Mouse (Mus musculus) bone marrow macrophage, adult 2 months (primary cell): ENCODE results near the gene Helz. TPM values are rescaled to one million over a fixed set of nuclear protein-coding genes. Genes with fewer than 3 reads are reported as not detected.
A peak's percentile ranks its signal among the peaks of the same experiment; 100 is the strongest.
"Not testable (repeated sequence)": the region's sequence is repeated elsewhere in the genome, so short reads cannot be mapped to it uniquely, and the experiment has no call there.

ENCODE experiments used
- H3K27ac ChIP-seq: 2 replicates; pipeline ENCODE4 v1.5.1; 2012; ENCODE audit warnings: low read depth, low read length; ENCODE audit not compliant: insufficient read depth
- H3K4me1 ChIP-seq: 2 replicates; pipeline ENCODE4 v1.6.1; 2012; ENCODE audit warnings: low read length; ENCODE audit not compliant: control insufficient read depth, insufficient read depth
- H3K4me3 ChIP-seq: 2 replicates; pipeline ENCODE4 v1.5.1; 2012; ENCODE audit warnings: mild to moderate bottlenecking, low read length, moderate library complexity; ENCODE audit not compliant: insufficient read depth
- CTCF ChIP-seq: IDR thresholded peaks from 2 replicates; pipeline ENCODE4 v1.5.1; 2012; ENCODE audit warnings: low read depth, mild to moderate bottlenecking, low read length, moderate library complexity
- POLR2A ChIP-seq: IDR thresholded peaks from 2 replicates; pipeline ENCODE4 v1.6.1; 2012; ENCODE audit warnings: mild to moderate bottlenecking, low read depth, low read length, borderline replicate concordance
- polyA plus RNA-seq: library from polyadenylated mRNA; stranded (reverse); fragments of >200 nt; gene quantifications from 2 replicates; pipeline ENCODE4 v1.2.4, GENCODE M21; 2012; ENCODE audit not compliant: missing spikeins, insufficient read depth, insufficient read length

The Helz gene
- polyA plus RNA-seq, 1 experiment: 17.3 TPM

DNA sequence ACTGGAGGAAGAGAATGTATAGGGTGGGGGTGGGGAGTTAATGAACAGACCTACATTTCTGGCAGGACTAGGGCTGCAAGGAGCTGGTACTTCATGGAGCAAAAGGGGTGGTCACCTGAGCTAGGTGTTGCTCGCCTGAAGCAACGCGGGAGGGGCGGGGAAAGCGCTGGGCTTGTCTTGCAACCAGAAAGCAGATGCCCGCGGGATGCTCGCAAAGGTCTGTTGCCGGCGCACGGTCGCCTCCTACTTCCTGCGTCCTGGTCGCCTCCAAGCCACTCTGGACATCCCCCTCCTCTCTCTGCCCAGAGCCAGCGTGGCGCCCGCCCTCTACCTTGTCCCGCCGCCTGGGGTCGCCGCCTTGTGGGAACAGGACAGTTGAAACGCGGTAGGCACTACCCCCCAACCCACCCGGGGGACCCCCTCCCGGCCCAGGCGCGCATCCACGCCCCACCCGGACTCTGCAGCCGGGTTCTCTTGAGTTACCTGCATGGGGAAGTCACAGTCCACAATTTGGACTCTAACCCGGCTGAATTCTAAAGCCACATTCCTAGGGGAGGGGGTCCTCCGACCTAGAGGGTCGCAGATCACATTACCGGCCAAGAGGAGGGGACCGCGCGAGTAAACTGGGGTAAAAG is 946 bp upstream of the Helz start:
- H3K27ac ChIP-seq: no peak overlapping the region
- TF ChIP-seq CTCF (no peak), POLR2A (no peak)
- H3K4me1 ChIP-seq: 0 out of 2 replicates have a peak, but pooled peaks cover 3% of the 10 kb centered on the region
- peak overlapping the region; percentile 95 for H3K4me3 ChIP-seq

DNA sequence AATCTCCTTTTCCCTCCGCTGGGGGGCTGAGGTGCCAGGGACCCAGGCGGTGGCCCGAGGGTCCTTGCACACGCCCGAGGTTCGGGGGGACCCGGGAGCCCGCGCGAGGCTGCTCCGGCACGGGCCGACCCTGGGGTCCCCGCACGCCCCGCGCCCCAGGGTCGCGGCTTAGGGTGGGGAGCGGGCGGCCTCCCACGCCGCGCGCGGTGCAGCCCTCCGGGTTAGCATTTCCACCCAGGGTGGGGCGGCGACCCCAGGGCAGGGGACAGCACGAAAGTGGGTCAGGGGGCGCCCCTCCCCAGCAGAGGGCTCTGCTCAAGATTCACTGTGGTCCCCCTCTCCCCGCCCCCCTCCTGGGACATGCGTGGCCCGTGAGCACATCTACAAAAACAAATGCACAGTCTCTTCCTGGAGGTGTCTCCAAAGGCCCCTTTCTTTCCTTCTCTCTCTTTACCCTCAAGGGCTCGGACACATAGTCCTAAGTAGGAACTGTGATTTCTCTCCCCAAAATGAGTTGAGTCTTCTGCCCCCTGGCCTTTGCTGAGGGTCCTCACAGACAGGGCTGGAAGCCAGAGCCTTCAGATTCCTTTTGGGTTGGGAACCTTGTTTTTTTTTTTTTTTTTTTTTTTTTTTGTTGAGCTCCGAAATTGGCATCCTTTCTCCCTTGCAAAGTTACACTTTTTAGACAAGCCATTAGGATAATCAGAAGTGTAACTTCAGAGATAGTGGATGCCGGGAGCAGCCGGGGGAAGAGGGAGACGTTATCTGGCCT is 660 bp downstream of the Helz start:
- peak overlapping the region; percentile 95 for H3K4me3 ChIP-seq
- TF ChIP-seq CTCF (no peak), POLR2A (no peak)
- 0 out of 2 replicates have a peak, but pooled peaks cover 3% of the 10 kb centered on the region for H3K4me1 ChIP-seq
- peak overlapping the region; percentile 23; the same call in 1 of the 2 replicates for H3K27ac ChIP-seq

DNA sequence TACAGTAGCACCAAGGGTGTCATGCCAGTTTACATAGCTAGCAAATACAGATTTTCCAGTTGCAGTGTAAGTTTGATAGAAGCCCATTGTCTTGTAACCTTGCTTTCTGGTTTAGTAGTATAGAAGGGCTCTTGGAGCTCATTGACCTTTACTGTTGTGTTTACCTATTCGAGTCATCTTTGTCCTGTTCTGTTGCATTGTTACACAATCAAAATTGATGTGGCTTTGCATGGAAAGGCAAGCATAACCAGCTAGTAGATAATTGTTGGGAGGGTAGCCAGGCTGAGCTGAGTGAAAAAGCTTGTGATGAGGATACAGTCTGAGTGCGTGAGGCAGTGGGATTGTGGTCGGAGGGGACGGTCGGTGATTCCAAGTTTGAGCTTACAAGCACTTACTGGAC is 12.1 kb downstream of the Helz start:
- Histone ChIP-seq H3K27ac (no peak overlapping the region), H3K4me1 (no peaks in the 10 kb centered on the region), H3K4me3 (no peak overlapping the region)
- TF ChIP-seq POLR2A (no peak), CTCF (no peak)

DNA sequence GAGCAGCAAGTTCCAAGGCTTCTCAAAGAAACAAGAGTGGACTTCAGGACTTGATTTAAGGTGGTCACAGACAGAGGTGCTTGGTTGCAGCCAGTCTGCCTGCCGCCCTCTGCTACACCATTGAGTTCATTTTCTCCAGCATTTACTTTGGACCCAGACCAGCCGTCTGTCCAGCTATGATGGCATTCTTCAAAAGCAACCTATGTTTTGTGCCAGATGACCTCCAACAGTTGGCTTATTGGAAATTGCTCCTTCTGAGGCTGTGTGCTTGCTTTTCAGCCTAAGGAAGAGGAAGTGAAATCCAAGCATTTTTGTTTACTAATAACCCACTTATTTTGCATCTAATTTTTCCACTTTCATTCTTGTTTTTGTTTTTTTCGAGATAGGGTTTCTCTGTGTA is 19.7 kb downstream of the Helz start:
- Histone ChIP-seq H3K27ac (no peak overlapping the region), H3K4me1 (peaks cover 7% of the 10 kb centered on the region), H3K4me3 (no peak overlapping the region)
- no peak for TF ChIP-seq CTCF

DNA sequence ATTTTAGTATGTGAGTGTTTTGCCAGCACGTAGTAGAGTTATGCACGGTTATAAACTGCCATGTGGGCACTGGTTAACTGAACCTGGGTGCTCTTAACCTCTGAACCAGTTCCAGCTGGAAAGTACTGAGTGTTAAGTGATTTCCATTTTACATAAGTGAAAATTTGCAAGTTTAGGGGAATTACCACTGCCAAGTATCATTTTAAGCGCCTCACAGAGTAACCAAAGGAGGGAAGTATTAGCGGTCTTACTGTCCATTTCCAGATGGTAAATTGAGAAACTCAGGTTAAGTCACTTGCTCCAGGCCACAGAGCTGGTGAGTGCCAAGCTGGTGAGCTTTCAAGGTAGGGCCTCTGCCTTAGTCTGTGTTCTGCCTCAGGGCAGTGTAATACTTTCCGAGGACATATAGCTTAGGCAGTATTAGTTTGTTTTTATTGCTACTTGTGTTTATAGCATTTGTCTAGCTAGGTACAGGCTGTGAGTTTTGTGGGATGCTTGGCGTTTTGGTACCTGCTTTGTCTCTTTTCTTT is 20.8 kb downstream of the Helz start:
- TF ChIP-seq POLR2A: no peak
- no peak for TF ChIP-seq CTCF
- Histone ChIP-seq H3K27ac (no peak overlapping the region), H3K4me1 (peaks cover 15% of the 10 kb centered on the region), H3K4me3 (no peak overlapping the region)

DNA sequence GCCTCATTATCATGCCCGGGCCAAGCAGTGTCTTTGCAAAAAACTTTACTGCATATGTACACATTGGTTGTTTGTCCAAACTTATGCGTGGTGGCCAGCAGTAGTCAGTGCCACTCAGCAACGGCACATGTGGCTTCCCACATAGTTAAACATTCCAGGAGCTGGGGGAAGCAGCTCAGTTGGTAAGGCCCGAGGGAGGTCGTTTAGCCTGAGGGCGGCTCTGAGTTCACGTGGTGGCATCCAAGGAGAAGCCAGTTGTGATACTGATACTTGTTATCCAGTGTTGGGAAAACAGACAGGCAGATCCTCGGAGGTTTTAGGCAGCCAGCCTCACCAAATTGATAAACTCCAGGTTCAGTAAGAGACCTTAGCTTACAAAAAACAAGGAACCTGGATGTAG is 23.2 kb downstream of the Helz start:
- peaks cover 23% of the 10 kb centered on the region for H3K4me1 ChIP-seq
- H3K4me3 ChIP-seq, H3K27ac ChIP-seq: not testable (repeated sequence)

DNA sequence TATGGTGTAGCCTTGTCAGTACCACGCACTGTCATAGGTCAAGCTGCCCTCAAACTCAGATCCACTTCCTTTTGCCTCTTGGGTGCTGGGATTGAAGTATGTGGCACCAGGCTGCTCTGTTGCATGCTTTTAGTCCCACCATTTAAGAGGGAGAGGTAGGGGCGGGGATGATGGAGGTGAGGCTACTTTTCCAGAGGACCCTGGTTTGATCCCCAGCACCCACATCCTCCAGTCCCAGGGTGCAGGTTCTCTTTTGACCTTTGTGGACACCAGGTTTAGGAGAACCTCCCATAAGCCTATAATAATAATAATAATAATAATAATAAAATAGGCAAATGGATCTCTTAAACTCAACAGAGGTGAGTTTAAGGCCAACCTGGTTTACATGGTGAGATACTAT is 23.6 kb downstream of the Helz start:
- peaks cover 23% of the 10 kb centered on the region for H3K4me1 ChIP-seq
- H3K4me3 ChIP-seq: no peak overlapping the region
- TF ChIP-seq CTCF (no peak), POLR2A (no peak)
- no peak overlapping the region for H3K27ac ChIP-seq

DNA sequence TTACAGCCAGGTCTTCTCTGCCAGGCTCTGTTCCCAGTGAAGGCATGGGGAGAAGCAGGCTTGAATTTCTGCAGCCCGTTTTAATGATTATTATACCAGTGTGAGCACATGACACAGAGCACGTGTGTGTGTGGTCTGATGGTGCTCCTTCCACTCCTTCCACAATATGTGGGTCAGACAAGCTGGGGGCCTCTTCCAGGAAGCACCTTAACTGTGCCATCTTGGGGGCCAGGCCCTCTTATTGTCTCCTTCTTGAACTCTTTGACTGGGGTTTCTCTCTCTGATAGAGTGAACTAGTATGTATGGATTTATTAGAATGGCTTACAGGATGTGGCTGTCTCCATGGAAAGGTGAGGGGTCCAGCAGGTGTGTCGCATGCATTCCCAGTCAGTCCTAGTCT is 24.8 kb downstream of the Helz start:
- Histone ChIP-seq H3K4me3 (no peak overlapping the region), H3K4me1 (peaks cover 18% of the 10 kb centered on the region), H3K27ac (no peak overlapping the region)
- TF ChIP-seq CTCF (no peak), POLR2A (no peak)

DNA sequence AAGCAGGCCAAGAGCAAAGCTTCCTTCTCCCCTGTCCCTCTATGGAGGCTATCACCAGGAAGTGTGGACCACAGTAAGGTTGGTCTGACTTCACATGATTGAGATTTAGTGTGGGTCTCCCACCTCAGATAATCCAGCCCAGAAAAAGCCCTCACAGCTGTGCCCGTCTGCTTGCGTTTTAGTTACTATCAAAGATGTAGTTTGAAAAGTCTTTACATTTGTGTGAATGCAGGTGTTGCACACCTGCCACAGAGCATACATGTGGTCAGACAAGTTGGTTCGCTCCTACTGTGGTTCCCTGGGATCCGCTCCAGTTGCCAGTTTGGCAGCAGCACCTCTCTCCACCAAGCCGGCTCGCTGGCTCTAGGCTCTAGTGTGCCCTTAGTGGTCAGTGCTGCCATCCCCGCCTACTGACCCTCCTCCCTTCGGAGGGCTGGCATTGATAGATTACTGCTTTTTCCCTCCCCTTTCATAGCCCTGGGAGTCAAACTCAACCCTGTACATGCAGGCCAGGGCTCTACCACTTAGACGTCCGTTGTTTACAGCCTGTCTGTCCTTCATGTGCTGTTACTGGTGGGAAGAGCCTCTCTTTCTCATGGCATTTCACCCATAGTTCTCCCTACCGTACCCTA is 25.4 kb downstream of the Helz start:
- no peak overlapping the region for H3K4me3 ChIP-seq
- TF ChIP-seq CTCF (no peak), POLR2A (no peak)
- H3K27ac ChIP-seq: no peak overlapping the region; the same call in 1 of the 2 replicates
- peaks cover 18% of the 10 kb centered on the region for H3K4me1 ChIP-seq

DNA sequence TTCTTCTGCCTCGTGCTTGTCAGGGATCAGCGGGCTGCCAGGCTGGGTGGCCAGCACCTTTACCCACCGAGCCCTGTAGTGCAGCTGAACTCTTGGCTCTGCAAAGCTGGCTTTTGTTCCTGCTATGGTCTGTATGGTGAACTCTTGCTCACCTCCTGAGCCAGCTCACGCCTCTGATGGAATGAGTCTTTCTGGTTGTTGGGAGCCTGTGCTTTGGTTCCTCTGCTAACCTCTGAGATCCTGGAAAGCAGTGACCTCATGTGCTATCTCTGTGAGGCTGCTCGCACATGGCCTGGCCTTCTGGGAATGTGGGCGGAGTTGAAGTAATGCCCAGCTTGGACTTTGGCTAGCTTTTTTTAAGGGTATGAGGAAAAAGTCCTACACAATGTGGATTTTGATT is 26.1 kb downstream of the Helz start:
- TF ChIP-seq CTCF (no peak), POLR2A (no peak)
- Histone ChIP-seq H3K27ac (peak overlapping the region; percentile 67), H3K4me1 (peaks cover 18% of the 10 kb centered on the region), H3K4me3 (no peak overlapping the region)
